Comparison of ENCODE assay signal across 9 mouse cellular contexts in the genomic region with DNA sequence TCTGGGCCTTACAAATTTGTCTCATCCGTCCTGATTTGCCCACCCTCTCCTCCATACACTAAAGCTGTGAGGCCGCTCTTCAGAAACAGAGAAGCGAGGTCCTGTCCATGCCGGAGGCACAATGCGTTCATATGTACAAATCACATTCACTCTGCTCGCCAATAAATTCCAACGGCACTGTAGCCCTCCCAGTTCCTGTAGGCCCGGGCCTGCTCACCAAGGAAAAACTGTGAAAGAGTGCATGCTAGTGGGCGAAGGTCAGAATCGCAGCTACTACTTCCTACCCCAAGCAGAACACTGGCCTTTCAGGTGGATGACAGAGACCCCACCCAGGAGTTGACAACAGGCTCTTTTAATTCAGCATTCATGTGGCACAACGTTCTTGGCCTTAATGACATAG.
DNase-seq lines count a peak whose midpoint lies in the region; ATAC-seq and TF ChIP-seq lines count a peak whose summit lies in the region.
"Had no signal": no experiment of that assay in that cellular context is flagged by ENCODE, and none has a peak within 500 bp of the region (broad histone marks: within the 10 kb centered on the region; RNA-seq: fewer than 3 reads in every experiment).

No protein-coding gene starts in this region.

- no peaks in the 10 kb centered on the region for H3K4me1 ChIP-seq in heart, embryonic 11.5 days (ENCODE audit: control insufficient read depth, insufficient read depth, low read length)
- H3K4me1 ChIP-seq in CH12.LX (ENCODE audit: control insufficient read depth in 1 of 2, insufficient read depth in 2 of 2), result peaks cover 0 to 2% of the 10 kb centered on the region in 2 experiments; a peak in 1 of 4 replicates
- H3K4me1 ChIP-seq in hindbrain, embryonic 15.5 days (replicated peaks), result peaks cover 12% of the 10 kb centered on the region
- peaks cover 30% of the 10 kb centered on the region for H3K4me1 ChIP-seq in neural tube, embryonic 13.5 days (replicated peaks)
- H3K4me1 ChIP-seq: stomach, embryonic 15.5 days had no signal

- TF ChIP-seq EP300 in CH12.LX (IDR thresholded peaks at IDR 0.05; ENCODE audit: low read length), result no peak

- WGBS in heart, embryonic 11.5 days (ENCODE audit: insufficient replicate concordance), result 35% methylated on average over 11 of the region's 11 CpGs
- 19% methylated on average over 11 of the region's 11 CpGs for WGBS in hindbrain, embryonic 15.5 days
- 20% methylated on average over 11 of the region's 11 CpGs for WGBS in neural tube, embryonic 13.5 days

- peak; percentile 29 to 38 for DNase-seq in heart, adult 18-20 months
- DNase-seq in CH12.LX (ENCODE audit: extremely low read depth), result peak; percentile 24
- DNase-seq in embryo, embryonic 10 days (ENCODE audit: low spot score), result peak; percentile 71
- no peak for DNase-seq in left cerebral cortex, adult 8-10 months (ENCODE audit: low spot score in 2 of 2)
- no peak for DNase-seq in cerebellum, adult 9-10 months

- no peaks in the 10 kb centered on the region for H3K79me2 ChIP-seq in CH12.LX (replicated peaks; ENCODE audit: control insufficient read depth, extremely low read depth, insufficient read depth, poor library complexity, severe bottlenecking)

- no peak overlapping the region for H3K9ac ChIP-seq in heart, embryonic 11.5 days (ENCODE audit: low read depth, low read length)
- H3K9ac ChIP-seq in CH12.LX (ENCODE audit: insufficient read depth, low read depth), result no peak overlapping the region
- H3K9ac ChIP-seq in hindbrain, embryonic 15.5 days, result no peak overlapping the region
- no peak overlapping the region for H3K9ac ChIP-seq in neural tube, embryonic 13.5 days
- H3K9ac ChIP-seq: stomach, embryonic 15.5 days had no signal

- peak; percentile 27 to 48; a peak in 2 of 4 replicates for TF ChIP-seq CTCF in CH12.LX (conservative IDR thresholded peaks at IDR 0.05 in 1 of 2, IDR thresholded peaks at IDR 0.05 in 1 of 2; ENCODE audit: low read depth in 2 of 2, low read length in 2 of 2)

- H3K9me3 ChIP-seq in heart, embryonic 11.5 days (replicated peaks; ENCODE audit: control insufficient read depth, low read length), result no peaks in the 10 kb centered on the region
- no peaks in the 10 kb centered on the region for H3K9me3 ChIP-seq in CH12.LX (replicated peaks; ENCODE audit: low read length)
- no peaks in the 10 kb centered on the region for H3K9me3 ChIP-seq in hindbrain, embryonic 15.5 days
- no peaks in the 10 kb centered on the region for H3K9me3 ChIP-seq in neural tube, embryonic 13.5 days
- H3K9me3 ChIP-seq: stomach, embryonic 15.5 days had no signal

- no peak overlapping the region for H3K27ac ChIP-seq in heart, embryonic 11.5 days (ENCODE audit: low read depth, low read length)
- H3K27ac ChIP-seq in CH12.LX (ENCODE audit: insufficient read depth, low read depth), result no peak overlapping the region
- no peak overlapping the region for H3K27ac ChIP-seq in hindbrain, embryonic 15.5 days (replicated peaks)
- H3K27ac ChIP-seq in neural tube, embryonic 13.5 days (replicated peaks), result no peak overlapping the region
- H3K27ac ChIP-seq: stomach, embryonic 15.5 days had no signal

- H3K36me3 ChIP-seq in heart, embryonic 11.5 days (ENCODE audit: control insufficient read depth, insufficient read depth, low read length), result no peaks in the 10 kb centered on the region
- no peaks in the 10 kb centered on the region for H3K36me3 ChIP-seq in CH12.LX (replicated peaks in 1 of 2; ENCODE audit: control insufficient read depth in 1 of 2, insufficient read depth in 1 of 2, low read length in 1 of 2)
- no peaks in the 10 kb centered on the region for H3K36me3 ChIP-seq in hindbrain, embryonic 15.5 days
- no peaks in the 10 kb centered on the region for H3K36me3 ChIP-seq in neural tube, embryonic 13.5 days
- H3K36me3 ChIP-seq: stomach, embryonic 15.5 days had no signal

- no peak for TF ChIP-seq POLR2A in CH12.LX (IDR thresholded peaks at IDR 0.05; ENCODE audit: low read depth, low read length)

- H3K4me3 ChIP-seq in heart, embryonic 11.5 days (ENCODE audit: low read depth, low read length), result no peak overlapping the region
- H3K4me3 ChIP-seq in CH12.LX (replicated peaks in 1 of 3; ENCODE audit: low read depth in 2 of 3, low read length in 2 of 3, poor library complexity in 1 of 3), result no peak overlapping the region
- no peak overlapping the region for H3K4me3 ChIP-seq in hindbrain, embryonic 15.5 days
- no peak overlapping the region for H3K4me3 ChIP-seq in neural tube, embryonic 13.5 days
- H3K4me3 ChIP-seq: stomach, embryonic 15.5 days had no signal

- no peak for ATAC-seq in heart, embryonic 11.5 days (replicated peaks; ENCODE audit: insufficient number of reproducible peaks, low FRiP score, low TSS enrichment)
- 0 out of 2 replicates have a peak, but pooled peaks have one; percentile 57 for ATAC-seq in hindbrain, embryonic 15.5 days (ENCODE audit: low FRiP score, low read depth)
- 0 out of 2 replicates have a peak, but pooled peaks have one; percentile 54 for ATAC-seq in neural tube, embryonic 13.5 days (ENCODE audit: low read depth)

- in situ Hi-C loops in CH12.LX (cut with MboI; ENCODE audit: low pct_ligation_motif_present, low pct_unique_long_range_greater_than_20kb, low sequenced_read_pairs), result loop anchor here (25.0 kb wide), 1 partner anchor 466 kb away; no protein-coding TSS in a partner anchor

- H3K27me3 ChIP-seq in heart, embryonic 11.5 days (ENCODE audit: control insufficient read depth, insufficient read depth, low read length), result no peaks in the 10 kb centered on the region
- H3K27me3 ChIP-seq in CH12.LX (replicated peaks), result no peaks in the 10 kb centered on the region
- H3K27me3 ChIP-seq in hindbrain, embryonic 15.5 days, result peaks cover 41% of the 10 kb centered on the region
- H3K27me3 ChIP-seq in neural tube, embryonic 13.5 days, result peaks cover 86% of the 10 kb centered on the region
- H3K27me3 ChIP-seq: stomach, embryonic 15.5 days had no signal

- no peak overlapping the region for H3K4me2 ChIP-seq in heart, embryonic 11.5 days
- H3K4me2 ChIP-seq in CH12.LX (ENCODE audit: insufficient read depth, low read depth, poor library complexity, severe bottlenecking), result no peak overlapping the region
- no peak overlapping the region for H3K4me2 ChIP-seq in hindbrain, embryonic 15.5 days
- no peak overlapping the region for H3K4me2 ChIP-seq in neural tube, embryonic 13.5 days
- H3K4me2 ChIP-seq: stomach, embryonic 15.5 days had no signal

- peak; percentile 50 for TF ChIP-seq RAD21 in CH12.LX (IDR thresholded peaks at IDR 0.05; ENCODE audit: low read depth, low read length)

- dilution Hi-C loops in CH12.LX (cut with MboI; ENCODE audit: extremely low pct_ligation_motif_present, extremely low pct_unique_long_range_greater_than_20kb, low sequenced_read_pairs), result no loop called here

TF ChIP-seq in CH12.LX, 34 proteins besides CTCF, POLR2A, EP300 and RAD21:
- TF ChIP-seq ETS1 (conservative IDR thresholded peaks at IDR 0.05; ENCODE audit: low read depth, low read length), result no peak
- peak; percentile 39 for TF ChIP-seq SMC3 (IDR thresholded peaks at IDR 0.05; ENCODE audit: low read depth, low read length)
- no peak for TF ChIP-seq HCFC1 (IDR thresholded peaks at IDR 0.05; ENCODE audit: low read depth, low read length)
- no peak for TF ChIP-seq JUND (conservative IDR thresholded peaks at IDR 0.05; ENCODE audit: low read depth, low read length)
- TF ChIP-seq ZC3H11A (IDR thresholded peaks at IDR 0.05; ENCODE audit: low read depth, low read length), result no peak

Comparison
In these comparisons a context has a peak if more than half of its experiments do, and no peak if none do; other contexts are left out.
1. DNase-seq: peak in heart, adult 18-20 months (2 of 2), CH12.LX (single experiment) and embryo, embryonic 10 days (single experiment); none in left cerebral cortex, adult 8-10 months (0 of 2) and cerebellum, adult 9-10 months (single experiment).